Mouse (Mus musculus) liver, embryonic 14.5 days (tissue): ENCODE data around the gene Lsm2. TPM values are rescaled to one million over a fixed set of nuclear protein-coding genes. Genes with fewer than 3 reads are reported as not detected.

Source experiments
- ATAC-seq: fragments of 200-750 bp; cut with Nextera tagmentation; 2 replicates; pipeline ENCODE4 v1.8.0; 2017; ENCODE audit warnings: moderate number of reproducible peaks, mild to moderate bottlenecking, moderate library complexity; ENCODE audit not compliant: insufficient read depth
- DNase-seq, 3 experiments: peaks; one replicate each; pipeline ENCODE4 v3.0.0-alpha.2; 2012 to 2013; ENCODE audit warnings: low read depth in 3 of 3, low spot score in 3 of 3
- H3K27ac ChIP-seq: fragments of 300-500 bp; sonication (generic); 2 replicates; pipeline ENCODE4 v1.5.1; 2014; ENCODE audit warnings: moderate library complexity, mild to moderate bottlenecking, control low read depth, inconsistent platforms
- H3K27me3 ChIP-seq: fragments of 300-500 bp; sonication (generic); 2 replicates; pipeline ENCODE4 v1.6.1; 2014; ENCODE audit warnings: mild to moderate bottlenecking, low read length, moderate library complexity; ENCODE audit not compliant: control insufficient read depth, insufficient read depth
- H3K36me3 ChIP-seq: fragments of 300-500 bp; sonication (generic); replicated peaks from 2 replicates; pipeline ENCODE4 v1.6.1; 2014; ENCODE audit warnings: low read depth; ENCODE audit not compliant: control insufficient read depth, insufficient read depth
- H3K4me1 ChIP-seq, 2 experiments: fragments of 200-500 bp in 1 of 2; fragments of 300-500 bp in 1 of 2; sonication (generic) in 1 of 2; replicated peaks; 2 replicates each; pipeline ENCODE4 v1.6.1; 2012 to 2014; ENCODE audit warnings: antibody characterized with exemption in 1 of 2, inconsistent platforms in 1 of 2, low read length in 1 of 2; ENCODE audit not compliant: control insufficient read depth in 2 of 2, insufficient read depth in 2 of 2
- H3K4me2 ChIP-seq: fragments of 300-500 bp; sonication (generic); 2 replicates; pipeline ENCODE4 v1.6.1; 2014; ENCODE audit warnings: low read depth, mild to moderate bottlenecking, control low read depth, moderate library complexity
- H3K4me3 ChIP-seq, 2 experiments: fragments of 200-500 bp in 1 of 2; fragments of 300-500 bp in 1 of 2; sonication (generic) in 1 of 2; 2 replicates each; pipeline ENCODE4 v1.5.1; 2012 to 2014; ENCODE audit warnings: low read depth in 2 of 2, low read length in 2 of 2, mild to moderate bottlenecking in 2 of 2, control low read depth in 1 of 2, inconsistent platforms in 1 of 2, moderate library complexity in 1 of 2; ENCODE audit not compliant: insufficient read depth in 1 of 2
- H3K9ac ChIP-seq: fragments of 300-500 bp; sonication (generic); replicated peaks from 2 replicates; pipeline ENCODE4 v1.6.1; 2014; ENCODE audit warnings: mild to moderate bottlenecking, control low read depth, moderate library complexity
- H3K9me3 ChIP-seq: fragments of 300-500 bp; sonication (generic); 2 replicates; pipeline ENCODE4 v1.6.1; 2016; ENCODE audit warnings: low read length, mixed read lengths; ENCODE audit not compliant: control insufficient read depth
- CTCF ChIP-seq: IDR thresholded peaks from 2 replicates; pipeline ENCODE4 v1.5.1; 2016; ENCODE audit warnings: antibody characterized with exemption, low read depth, control low read depth
- EP300 ChIP-seq: IDR thresholded peaks from 2 replicates; pipeline ENCODE4 v1.6.1; 2016; ENCODE audit warnings: antibody characterized with exemption, low read depth
- whole genome bisulfite sequencing: fragments of 180-500 bp; shearing (Covaris S2); extraction: QIAGEN DNeasy Blood & Tissue Kit; methylation state at CpG from one replicate; pipeline ENCODE4 v1.1.7; 2014; ENCODE audit not compliant: insufficient replicate concordance; 5-methylcytosine and 5-hydroxymethylcytosine counted together
- polyA plus RNA-seq, 2 experiments: library from polyadenylated mRNA; depleted of rRNA in 1 of 2; stranded (reverse) in 1 of 2; unstranded in 1 of 2; fragments of >200 nt; fragmentation: Nextera tagmentation in 1 of 2; extraction: Ambion mirVana in 1 of 2; gene quantifications; 2 replicates each; pipeline versions ENCODE4 v1.2.1 to v1.2.3; 2012 to 2014

The Lsm2 gene
- polyA plus RNA-seq (2012; rRNA removed), result 81.5 and 121 TPM in 2 replicates
- polyA plus RNA-seq (2014; fragmentation: Nextera tagmentation; extraction: Ambion mirVana), result 122 and 132 TPM in 2 replicates

DNA sequence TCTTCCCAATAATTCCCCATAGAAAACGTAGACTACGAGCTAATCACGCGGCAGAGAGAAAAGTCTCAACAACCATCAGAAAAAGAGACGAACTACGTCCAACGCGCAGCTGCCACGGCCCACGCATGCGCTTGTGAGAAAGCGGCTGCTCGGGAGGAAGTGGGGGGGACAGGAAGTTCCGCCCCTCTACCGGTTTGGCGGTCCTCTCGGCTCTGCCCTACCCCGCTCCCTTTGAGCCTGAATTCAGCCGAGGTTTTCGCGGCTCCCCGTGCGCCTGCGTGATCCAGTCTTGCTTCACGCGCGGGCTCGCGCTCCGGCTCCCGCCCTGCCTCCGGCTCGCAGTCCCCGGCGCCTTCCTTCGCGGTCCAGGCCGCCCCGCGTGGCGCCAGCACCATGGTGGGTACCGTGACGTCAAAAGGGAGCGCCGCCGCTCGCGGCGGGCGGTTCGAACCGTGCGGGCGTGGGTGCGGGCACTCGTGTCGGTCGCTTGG lies at the start of gene Lsm2:
Gene Lsm2, plus strand, starts transcription at position 173 of the 491 bp plus-strand sequence.
- H3K9ac ChIP-seq, result peak within 1 kb of the TSS; percentile 95
- H3K27ac ChIP-seq, result peak within 1 kb of the TSS; percentile 90
- TF ChIP-seq CTCF (no peak), EP300 (no peak)
- H3K9me3 ChIP-seq, result no peaks in the 10 kb centered on the region
- peaks cover 7 to 18% of the 10 kb centered on the region in 2 experiments; a peak in 3 of 4 replicates for H3K4me1 ChIP-seq
- peaks cover 22% of the 10 kb centered on the region for H3K36me3 ChIP-seq
- ATAC-seq (peak; percentile 94), DNase-seq (peak; percentile 85 to 87 (median 86))
- under 1% methylated on average over 58 of the region's 58 CpGs for WGBS
- no peaks in the 10 kb centered on the region for H3K27me3 ChIP-seq
- H3K4me3 ChIP-seq, result peak within 1 kb of the TSS; percentile 91 to 93
- H3K4me2 ChIP-seq, result peak within 1 kb of the TSS; percentile 95

DNA sequence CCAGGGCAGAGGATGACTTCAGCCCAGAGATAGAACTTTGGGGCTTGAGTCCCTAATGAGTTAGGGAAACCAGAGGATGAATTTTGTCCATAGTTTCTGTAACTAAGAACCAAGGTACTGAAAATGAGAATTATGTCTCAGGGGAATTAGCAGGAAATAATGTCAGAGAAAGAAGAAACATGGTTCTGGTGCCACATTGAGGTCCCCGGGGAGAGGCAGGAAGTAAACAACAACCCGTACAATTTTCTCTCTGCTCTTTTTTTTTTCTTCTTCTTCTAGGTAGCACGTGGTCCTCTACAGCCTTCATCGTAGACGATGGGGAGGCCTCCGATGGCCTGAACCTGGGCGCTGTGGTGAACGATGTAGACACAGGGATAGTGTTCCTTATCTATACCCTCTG lies 49.4 kb upstream of the Lsm2 start:
- 68% methylated on average over 8 of the region's 8 CpGs for WGBS
- Histone ChIP-seq H3K27me3 (no peaks in the 10 kb centered on the region), H3K9ac (peak overlapping the region; percentile 58; the same call in 1 of the 2 replicates)

GRCm38 (mm10) chr17:34934031-34934430 lies 47.6 kb upstream of the Lsm2 start:
- DNase-seq, result no peak
- TF ChIP-seq EP300 (no peak), CTCF (no peak)
- Histone ChIP-seq H3K9me3 (no peaks in the 10 kb centered on the region), H3K4me1 (peaks cover 2 to 5% of the 10 kb centered on the region in 2 experiments; a peak in 3 of 4 replicates), H3K27me3 (no peaks in the 10 kb centered on the region), H3K27ac (no peak overlapping the region), H3K4me3 (no peak overlapping the region), H3K9ac (no peak overlapping the region), H3K36me3 (no peaks in the 10 kb centered on the region), H3K4me2 (peak overlapping the region; percentile 31)
- ATAC-seq, result no peak
- WGBS, result 73% methylated on average over 24 of the region's 24 CpGs

More for the DNA sequence above, 49.4 kb upstream of the Lsm2 start:
- TF ChIP-seq CTCF, result no peak
- no peak for TF ChIP-seq EP300
- Histone ChIP-seq H3K9me3 (no peaks in the 10 kb centered on the region), H3K4me3 (peak overlapping the region in 1 of 2 experiments; percentile 61; a peak in 2 of 4 replicates), H3K36me3 (no peaks in the 10 kb centered on the region), H3K27ac (no peak overlapping the region), H3K4me2 (peak overlapping the region; percentile 89), H3K4me1 (peaks cover 2 to 5% of the 10 kb centered on the region in 2 experiments; a peak in 3 of 4 replicates)
- DNase-seq (no peak), ATAC-seq (no peak)

- WGBS, result 40% methylated on average over 8 of the region's 8 CpGs
- no peak overlapping the region for H3K27ac ChIP-seq
- no peaks in the 10 kb centered on the region for H3K27me3 ChIP-seq
- H3K4me2 ChIP-seq, result no peak overlapping the region
- H3K4me1 ChIP-seq, result peaks cover 2 to 5% of the 10 kb centered on the region in 2 experiments; a peak in 3 of 4 replicates
- H3K4me3 ChIP-seq, result no peak overlapping the region
- TF ChIP-seq CTCF (no peak), EP300 (no peak)
- no peak for ATAC-seq
- H3K9ac ChIP-seq, result no peak overlapping the region
- no peaks in the 10 kb centered on the region for H3K9me3 ChIP-seq
- H3K36me3 ChIP-seq, result no peaks in the 10 kb centered on the region
- no peak for DNase-seq
These were observed 46.8 kb upstream of the Lsm2 start for GRCm38 (mm10) chr17:34934830-34935229.

DNA sequence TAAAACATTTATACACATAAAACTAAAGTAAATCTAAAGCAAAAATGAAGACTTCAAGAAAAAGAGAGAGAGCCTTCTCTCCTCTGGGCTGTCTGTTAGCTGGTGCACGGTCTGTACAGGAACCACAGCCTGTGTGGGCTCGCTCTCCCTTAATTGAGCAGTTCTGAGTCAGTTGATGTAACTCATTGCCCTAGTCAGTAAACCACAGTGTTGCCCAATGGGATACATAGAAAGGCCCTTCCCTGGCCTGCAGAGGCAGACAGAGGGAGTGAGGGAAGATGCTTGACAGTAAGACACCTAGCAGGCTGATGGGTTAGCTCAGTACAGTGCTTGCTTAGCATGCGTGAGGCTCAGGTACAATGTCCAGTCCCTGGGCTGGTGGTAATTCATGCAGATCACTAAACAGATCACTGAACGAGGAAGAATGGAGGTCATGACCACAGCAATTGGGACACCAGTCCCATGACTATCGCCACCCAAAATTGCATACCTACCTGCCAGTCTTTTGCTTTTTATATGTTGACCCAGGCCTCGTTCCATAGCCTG lies 43.6 kb upstream of the Lsm2 start:
- Histone ChIP-seq H3K9ac (no peak overlapping the region), H3K4me1 (peaks cover 4 to 6% of the 10 kb centered on the region in 2 experiments), H3K4me3 (no peak overlapping the region), H3K9me3 (no peaks in the 10 kb centered on the region), H3K27me3 (no peaks in the 10 kb centered on the region), H3K4me2 (no peak overlapping the region), H3K36me3 (no peaks in the 10 kb centered on the region), H3K27ac (no peak overlapping the region)
- DNase-seq (no peak), ATAC-seq (no peak)
- WGBS, result 68% methylated on average over 6 of the region's 6 CpGs
- TF ChIP-seq EP300, result no peak
- no peak for TF ChIP-seq CTCF
